Mouse (Mus musculus): ENCODE results near the gene Rasl2-9.
"Not testable (repeated sequence)": the region's sequence is repeated elsewhere in the genome, so short reads cannot be mapped to it uniquely, and the experiment has no call there.

Rasl2-9 gene

GRCm38 (mm10) chr7:5080815-5081214 lies 44.9 kb downstream of the Rasl2-9 start:
- DNase-seq (ENCODE audit: low spot score), result peak; percentile 40

- DNase-seq (ENCODE audit: low spot score), result peak; percentile 96
Measured at GRCm38 (mm10) chr7:5080010-5080751, 45.6 kb downstream of the Rasl2-9 start, which contains the start of gene Epn1. Epn1 (plus strand) TSS chr7:5080235.

GRCm38 (mm10) chr7:5079365-5080009 lies 46.3 kb downstream of the Rasl2-9 start:
- not testable (repeated sequence) for DNase-seq (ENCODE audit: low spot score)

- no peak for DNase-seq (ENCODE audit: low spot score)
Measured at GRCm38 (mm10) chr7:5076931-5077330, 48.8 kb downstream of the Rasl2-9 start.

GRCm38 (mm10) chr7:5074984-5075383 lies 50.8 kb downstream of the Rasl2-9 start:
- DNase-seq (ENCODE audit: low spot score), result no peak
